Mouse (Mus musculus) left cerebral cortex, postnatal 14 days (tissue): ENCODE results near the gene Fzd7. TPM values are rescaled to one million over a fixed set of nuclear protein-coding genes. Genes with fewer than 3 reads are reported as not detected.

ENCODE experiments used
- DNase-seq, 2 experiments: peaks; one replicate each; pipeline ENCODE4 v3.0.0; 2021 to 2022; ENCODE audit warnings: low spot score in 2 of 2, mixed read lengths in 1 of 2
- intact Hi-C: fragments of 180-260 bp; cut with DNase I; formaldehyde crosslinking; loops from one replicate; pipeline ENCODE4 v1.15.1; 2025
- total RNA-seq, 2 experiments: library from RNA; stranded (reverse); gene quantifications; 2 replicates each; pipeline ENCODE4 v1.2.3; 2021

Fzd7 gene
- total RNA-seq, 2 experiments from 2014 or later, result 5.6 to 6.0 TPM

DNA sequence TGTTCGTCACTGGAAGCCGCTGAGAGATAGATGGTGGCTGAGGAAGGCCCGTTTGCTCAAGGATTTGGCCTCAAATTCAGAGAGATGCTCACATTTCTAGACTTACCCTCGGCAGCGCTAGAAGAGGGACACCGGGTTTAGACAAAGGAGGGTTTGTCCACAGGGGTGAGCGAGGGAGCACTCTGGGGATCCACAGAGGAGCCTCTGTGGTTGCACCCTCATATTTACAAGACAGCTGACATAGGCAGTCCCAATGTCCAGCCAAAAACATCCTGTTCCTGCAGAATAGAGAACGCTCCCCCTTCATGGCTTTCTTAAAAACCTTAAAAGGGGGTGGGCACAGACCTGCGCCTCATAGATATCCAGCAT is 16.6 kb upstream of the Fzd7 start:
- no peak for DNase-seq
- intact Hi-C loops, result no loop called here

DNA sequence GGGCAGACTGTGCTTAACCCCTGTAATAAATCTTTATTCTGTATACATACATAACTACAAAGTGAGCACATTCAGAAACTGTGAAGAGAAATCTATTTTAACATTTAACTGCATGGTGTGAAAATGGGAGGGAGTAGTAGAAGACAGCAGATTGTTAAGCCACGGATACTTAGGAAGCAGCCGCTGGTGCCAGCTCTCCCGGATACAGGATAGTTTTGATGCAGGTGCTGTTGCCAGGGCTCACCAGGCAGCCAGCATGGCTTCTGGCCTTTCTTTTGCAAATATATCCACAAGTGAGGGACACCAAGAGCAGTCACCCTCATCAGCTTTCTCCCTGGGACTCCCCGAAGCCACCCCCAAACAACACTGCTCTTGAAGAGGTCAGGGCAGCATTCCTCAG is 13.1 kb upstream of the Fzd7 start:
- intact Hi-C loops, result no loop called here

DNA sequence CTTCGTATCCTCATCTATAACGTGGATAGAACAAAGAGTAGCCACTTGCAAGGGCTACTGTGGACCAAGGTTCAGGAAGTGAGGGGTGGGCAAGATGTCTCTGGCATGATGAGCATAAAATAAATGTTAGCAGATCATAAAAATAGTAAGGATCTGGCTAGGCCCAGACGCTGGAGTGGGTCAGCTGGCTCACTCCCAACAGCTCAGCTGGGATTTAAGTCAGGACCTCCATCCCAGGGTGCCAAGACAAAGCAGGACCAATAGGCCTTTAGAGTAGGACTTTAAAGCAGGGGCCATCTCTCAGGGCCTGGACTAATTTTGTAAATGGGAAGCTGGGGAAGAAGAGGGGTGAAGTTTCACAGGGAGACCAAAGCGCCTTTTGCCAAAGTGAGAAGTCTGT is 11.5 kb upstream of the Fzd7 start:
- intact Hi-C loops, result no loop called here

More for the DNA sequence above, 13.1 kb upstream of the Fzd7 start:
- DNase-seq, result peak; percentile 26 to 66

DNA sequence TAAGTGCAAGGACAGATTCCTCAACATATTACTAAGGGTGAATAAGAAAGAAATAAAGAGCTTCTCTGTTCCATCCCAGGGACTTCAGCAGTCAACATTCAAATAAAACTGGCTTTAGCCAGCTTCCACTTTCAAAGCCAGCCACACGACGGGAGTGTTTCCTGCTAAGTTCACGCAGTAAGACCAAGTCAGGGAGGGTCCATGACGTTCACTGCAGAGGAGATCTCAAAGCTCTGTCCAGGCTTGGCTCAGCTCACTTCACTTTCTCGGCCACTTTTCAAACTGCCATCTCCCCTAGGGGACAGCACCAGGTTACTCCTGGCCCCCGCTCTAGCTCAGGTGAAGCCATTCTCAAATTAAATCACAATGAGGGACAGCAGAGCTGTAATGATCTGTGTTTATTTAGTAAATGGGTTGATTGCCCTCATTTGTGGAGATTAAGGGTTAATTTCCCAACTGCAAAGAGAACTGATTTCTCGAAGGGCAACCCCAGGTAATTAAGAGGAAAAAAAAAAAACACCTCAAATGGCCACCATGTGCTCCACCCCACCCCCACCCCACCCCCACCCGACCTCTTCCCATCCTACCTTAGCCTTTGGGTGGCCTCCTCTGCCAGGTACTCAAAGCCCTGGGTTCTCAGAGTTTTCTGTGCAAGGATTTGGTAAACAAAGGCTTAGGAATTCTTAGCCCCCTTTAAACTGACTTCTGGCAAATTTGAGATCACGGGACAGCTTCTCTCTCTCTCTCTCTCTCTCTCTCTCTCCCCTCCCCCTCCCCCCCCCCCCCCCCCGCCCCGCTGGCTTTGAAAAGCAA is 9.7 kb upstream of the Fzd7 start:
- intact Hi-C loops, result no loop called here
- DNase-seq, result no peak

More for the DNA sequence above, 11.5 kb upstream of the Fzd7 start:
- no peak for DNase-seq

DNA sequence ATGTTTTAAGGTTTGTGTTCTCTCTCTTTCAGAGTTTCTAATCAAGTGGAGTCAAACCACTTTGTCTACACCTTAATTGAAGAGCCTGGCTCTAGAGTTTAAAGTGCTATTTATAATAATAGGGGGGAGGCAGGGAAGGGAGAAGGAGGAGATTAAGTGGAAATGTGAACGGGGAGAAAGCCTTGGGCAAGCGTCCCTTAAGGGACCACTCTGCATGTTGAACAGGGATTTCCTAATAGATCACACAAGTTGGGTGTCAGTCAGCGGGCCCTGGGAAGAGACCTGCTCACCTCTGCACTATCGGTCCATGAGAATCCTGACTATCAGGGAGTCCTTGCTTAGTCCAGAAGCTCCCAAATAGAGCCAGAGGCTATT is 9.1 kb upstream of the Fzd7 start:
- DNase-seq, result no peak
- intact Hi-C loops, result no loop called here

DNA sequence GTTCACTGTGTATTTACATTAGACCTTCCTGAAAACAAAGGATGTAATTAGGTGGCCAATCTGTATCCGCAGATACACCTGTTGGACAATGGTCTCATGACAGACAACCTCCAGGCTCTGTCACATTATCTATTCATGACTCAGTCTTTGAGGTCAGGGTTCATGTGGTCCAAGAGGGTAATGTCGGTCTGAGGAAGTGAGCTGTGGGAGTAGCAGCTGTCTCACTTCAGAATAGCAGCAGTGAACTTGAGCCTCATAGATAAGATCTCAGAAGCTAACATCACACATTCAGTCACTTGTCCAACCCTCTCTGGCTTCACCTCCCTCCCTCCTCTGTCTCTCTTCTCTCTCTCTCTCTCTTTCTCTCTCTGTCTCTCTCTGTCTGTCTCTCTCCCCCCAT is 6.6 kb upstream of the Fzd7 start:
- intact Hi-C loops, result no loop called here
- no peak for DNase-seq

DNA sequence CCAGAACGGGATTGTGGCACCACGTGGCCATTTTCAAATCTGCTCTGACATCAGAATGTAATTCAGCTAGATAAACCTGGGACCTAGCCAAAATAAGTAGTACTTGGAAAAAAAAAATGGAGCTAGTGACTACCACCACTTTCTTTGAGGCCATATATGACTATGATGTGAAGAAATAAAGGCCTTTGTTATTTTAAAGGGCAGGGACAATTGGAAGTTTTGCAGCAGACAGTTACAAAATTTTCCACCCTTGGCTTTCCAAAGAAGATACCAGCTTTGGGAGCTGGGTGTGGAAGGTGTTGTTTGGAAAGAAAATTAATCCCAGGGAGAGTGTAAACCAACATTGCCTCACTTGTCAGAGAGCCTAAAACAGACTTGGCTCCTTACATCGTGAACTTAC is 3.3 kb upstream of the Fzd7 start:
- intact Hi-C loops, result no loop called here
- no peak for DNase-seq

DNA sequence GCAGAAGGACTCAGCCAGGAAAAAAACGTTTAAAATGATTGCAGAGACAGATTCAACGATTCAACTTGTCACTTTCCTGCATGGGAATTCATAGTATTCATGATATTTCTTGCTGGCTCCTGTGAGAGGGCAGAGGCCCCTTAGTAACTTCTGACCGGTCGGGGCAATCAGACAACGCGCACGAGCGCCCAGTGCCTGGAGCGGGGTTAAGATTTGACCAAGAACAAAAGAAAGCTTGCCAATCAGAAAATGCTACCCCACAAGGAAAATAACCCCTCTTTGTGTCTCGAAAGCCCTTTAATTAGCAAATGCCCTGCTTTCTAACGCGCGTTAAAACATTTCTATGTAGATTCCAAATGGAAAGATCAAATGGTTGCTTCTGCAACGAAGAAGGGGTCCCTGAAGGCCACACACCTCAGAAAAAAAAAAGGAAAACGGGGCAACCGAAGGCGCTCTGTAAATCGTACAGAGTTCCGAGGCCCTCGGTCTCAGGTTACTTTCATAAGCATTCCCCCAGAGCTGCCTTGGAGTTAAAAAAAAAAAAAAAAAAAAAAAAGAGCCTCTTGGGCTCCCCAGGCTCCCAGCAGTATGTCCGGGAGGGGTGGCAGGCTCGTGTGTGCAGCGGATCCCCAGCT is 1.3 kb upstream of the Fzd7 start:
- intact Hi-C loops, result loop anchor here (5.0 kb wide), 1 partner anchor 164 kb away; no protein-coding TSS in a partner anchor
- DNase-seq, result no peak

DNA sequence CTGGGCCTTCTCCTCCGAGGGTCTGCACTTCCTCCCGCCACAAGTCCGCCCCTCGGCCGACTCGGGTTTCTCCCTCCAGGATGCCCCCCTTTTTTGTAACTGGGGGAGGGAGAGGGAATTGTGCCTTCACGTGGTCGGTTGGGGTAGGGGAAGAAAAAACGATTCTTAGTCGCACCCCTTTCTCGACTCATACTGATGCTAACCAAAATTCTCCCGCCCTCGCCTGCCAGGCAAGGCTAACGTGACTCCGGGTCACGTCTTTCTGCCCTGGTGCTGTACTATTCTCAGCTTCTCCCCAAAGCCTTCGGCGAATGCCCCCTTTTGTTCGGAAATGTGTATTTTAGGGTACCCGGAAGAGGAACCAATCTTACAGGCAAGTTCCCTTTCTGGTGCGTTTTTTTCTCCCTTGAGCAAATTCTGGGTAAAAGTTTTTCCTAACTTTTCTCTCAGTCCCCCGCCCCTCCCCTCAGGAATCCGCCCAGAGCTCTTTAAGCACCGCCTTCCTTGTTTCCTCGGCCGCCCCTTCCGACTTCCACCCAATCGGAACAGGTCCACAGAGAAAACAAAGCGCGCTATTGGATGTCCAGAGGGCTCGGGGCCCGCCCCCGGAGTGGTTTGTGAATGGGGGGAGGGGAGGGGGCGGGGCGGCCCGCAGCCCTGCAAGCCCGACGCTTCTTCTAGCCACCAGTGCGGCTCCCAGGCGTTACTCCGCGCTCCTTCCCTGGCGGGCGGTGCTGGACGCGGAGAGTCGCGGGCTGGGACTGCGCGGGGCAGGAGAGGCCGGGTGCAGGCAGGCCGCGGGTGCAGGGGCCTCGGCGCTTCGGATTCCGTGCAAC is 550 bp upstream of the Fzd7 start:
- intact Hi-C loops, result loop anchor here (5.0 kb wide), 1 partner anchor 164 kb away; no protein-coding TSS in a partner anchor
- DNase-seq, result peak; percentile 88 to 92

DNA sequence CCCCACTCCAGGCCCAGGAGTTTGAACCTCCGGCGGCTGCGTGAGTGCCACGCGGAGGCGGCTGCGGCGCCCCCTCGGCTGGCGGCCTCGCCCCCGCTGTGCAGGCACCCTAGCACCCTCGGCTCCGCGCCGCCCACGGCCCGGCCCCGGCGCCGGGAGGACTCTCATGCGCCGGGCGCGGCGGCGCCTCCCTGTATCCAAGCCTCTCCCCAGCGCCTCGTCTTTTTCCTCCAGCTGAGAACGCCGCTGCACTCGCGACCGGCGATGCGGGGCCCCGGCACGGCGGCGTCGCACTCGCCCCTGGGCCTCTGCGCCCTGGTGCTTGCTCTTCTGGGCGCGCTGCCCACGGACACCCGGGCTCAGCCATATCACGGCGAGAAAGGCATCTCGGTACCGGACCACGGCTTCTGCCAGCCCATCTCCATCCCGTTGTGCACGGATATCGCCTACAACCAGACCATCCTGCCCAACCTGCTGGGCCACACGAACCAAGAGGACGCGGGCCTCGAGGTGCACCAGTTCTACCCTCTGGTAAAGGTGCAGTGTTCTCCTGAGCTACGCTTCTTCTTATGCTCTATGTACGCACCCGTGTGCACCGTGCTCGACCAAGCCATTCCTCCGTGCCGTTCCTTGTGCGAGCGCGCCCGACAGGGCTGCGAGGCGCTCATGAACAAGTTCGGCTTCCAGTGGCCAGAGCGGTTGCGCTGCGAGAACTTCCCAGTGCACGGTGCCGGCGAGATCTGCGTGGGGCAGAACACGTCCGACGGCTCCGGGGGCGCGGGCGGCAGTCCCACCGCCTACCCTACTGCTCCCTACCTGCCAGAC is 684 bp downstream of the Fzd7 start:
- no peak for DNase-seq
- intact Hi-C loops, result loop anchor here (5.0 kb wide), 1 partner anchor 166 kb away; no protein-coding TSS in a partner anchor

DNA sequence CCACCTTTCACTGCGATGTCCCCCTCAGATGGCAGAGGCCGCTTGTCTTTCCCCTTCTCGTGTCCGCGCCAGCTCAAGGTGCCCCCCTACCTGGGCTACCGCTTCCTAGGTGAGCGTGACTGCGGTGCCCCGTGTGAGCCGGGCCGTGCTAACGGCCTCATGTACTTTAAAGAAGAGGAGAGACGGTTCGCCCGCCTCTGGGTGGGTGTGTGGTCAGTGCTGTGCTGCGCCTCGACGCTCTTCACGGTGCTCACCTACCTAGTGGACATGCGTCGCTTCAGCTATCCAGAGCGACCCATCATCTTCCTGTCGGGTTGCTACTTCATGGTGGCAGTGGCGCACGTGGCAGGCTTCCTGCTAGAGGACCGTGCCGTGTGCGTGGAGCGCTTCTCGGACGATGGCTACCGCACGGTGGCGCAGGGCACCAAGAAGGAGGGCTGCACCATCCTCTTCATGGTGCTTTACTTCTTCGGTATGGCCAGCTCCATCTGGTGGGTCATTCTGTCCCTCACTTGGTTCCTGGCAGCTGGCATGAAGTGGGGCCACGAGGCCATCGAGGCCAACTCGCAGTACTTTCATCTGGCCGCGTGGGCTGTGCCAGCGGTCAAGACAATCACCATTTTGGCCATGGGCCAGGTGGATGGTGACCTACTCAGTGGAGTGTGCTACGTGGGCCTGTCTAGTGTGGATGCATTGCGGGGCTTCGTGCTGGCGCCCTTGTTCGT is 1.5 kb downstream of the Fzd7 start:
- peak; percentile 76 for DNase-seq
- intact Hi-C loops, result loop anchor here (2.0 to 5.0 kb wide), 2 partner anchors 101 to 166 kb away; no protein-coding TSS in a partner anchor

DNA sequence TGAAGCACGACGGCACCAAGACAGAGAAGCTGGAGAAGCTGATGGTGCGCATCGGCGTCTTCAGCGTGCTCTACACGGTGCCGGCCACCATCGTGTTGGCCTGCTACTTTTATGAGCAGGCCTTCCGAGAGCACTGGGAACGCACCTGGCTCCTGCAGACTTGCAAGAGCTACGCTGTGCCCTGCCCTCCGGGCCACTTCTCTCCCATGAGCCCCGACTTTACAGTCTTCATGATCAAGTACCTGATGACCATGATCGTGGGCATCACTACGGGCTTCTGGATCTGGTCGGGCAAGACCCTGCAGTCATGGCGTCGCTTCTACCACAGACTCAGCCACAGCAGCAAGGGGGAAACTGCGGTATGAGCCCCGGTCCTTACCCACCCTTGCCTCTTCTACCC is 2.1 kb downstream of the Fzd7 start:
- DNase-seq, result no peak
- intact Hi-C loops, result loop anchor here (2.0 to 5.0 kb wide), 2 partner anchors 100 to 167 kb away; no protein-coding TSS in a partner anchor

DNA sequence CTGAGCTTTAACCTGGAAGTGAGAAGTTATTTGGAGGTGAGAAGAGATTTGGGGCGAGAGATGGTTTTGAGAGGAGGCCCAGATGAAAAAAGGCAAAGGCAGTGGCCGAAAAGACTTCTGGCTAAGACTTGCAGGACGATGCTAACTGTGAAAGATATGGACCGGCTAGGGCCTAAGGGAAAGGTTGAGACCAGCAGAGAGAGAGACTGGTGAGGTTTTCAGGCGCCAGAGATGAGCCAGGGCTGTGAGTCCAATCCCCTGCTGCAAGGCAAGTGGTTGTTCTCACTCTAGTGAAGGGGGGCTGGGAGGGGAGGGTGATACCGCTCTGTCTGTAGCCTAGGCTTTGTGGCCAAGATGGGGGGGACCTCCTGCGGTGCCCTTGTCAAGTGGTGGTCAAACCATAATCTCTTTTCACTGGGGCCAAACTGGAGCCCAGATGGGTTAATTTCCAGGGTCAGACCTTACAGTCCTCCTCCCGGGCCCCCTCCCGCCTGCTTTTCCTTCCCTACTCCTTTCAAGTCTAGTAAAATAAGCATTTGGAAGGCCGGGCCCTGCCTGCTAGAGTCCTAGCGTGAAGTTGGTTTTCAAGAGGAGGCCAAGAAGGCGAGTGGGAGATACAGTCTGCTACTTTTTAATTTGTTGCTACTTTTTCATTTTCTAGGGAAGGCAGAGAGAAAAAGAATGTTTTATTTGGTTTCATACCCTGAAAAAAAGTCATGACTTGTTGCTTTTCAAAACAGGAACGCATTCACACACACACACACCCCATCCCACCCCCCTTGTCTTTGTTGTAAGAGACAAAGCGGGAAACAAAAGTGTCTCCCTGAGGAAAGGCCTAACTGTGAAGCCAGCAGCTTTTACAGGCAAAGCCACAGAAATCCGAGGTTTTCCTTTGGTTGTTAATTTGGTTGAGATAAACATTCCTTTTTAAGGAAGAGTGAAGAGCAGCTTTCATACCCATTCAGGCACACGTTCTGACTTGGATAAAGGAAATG is 2.9 kb downstream of the Fzd7 start:
- no peak for DNase-seq
- intact Hi-C loops, result loop anchor here (2.0 to 5.0 kb wide), 2 partner anchors 100 to 168 kb away; no protein-coding TSS in a partner anchor

DNA sequence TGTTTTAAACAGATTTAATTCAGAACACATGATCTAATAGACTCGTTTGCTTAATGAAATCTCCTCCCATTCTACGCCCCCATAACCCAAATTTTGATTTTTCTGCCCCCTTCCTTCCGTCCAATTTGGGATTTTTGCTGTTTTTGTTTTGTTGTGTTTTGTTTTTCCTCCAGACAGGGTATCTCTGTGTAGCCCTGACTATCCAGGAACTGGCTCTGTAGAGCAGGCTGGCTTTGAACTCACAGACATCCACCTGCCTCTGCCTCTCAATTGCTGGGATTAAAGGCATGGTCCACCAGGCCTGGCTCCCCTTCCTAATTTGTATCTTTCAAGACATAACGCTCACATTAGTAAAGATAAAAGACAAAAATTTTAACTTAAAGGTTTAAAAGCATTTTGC is 3.6 kb downstream of the Fzd7 start:
- DNase-seq, result no peak
- intact Hi-C loops, result loop anchor here (2.0 kb wide), 1 partner anchor 99 kb away; no protein-coding TSS in a partner anchor

DNA sequence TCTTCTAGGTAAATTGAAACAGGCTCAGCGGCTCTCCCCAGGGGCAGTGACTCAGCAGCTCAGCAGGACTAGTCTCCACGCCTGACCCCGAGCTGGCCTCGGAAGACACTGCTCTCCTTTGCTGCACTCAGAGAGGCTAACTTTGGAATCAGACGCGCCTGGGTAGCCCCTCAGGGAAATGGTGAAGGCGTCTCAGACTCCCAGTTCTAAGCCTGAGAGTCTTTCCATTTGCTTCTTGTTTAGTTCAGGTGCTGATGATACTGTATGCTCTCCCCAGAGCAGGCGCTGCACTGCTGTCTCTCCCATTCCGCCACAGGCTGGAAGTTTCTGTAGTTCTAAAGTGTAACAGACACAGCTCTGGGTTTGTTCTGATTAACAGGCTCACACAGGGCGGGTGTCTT is 5.4 kb downstream of the Fzd7 start:
- intact Hi-C loops, result no loop called here
- no peak for DNase-seq

DNA sequence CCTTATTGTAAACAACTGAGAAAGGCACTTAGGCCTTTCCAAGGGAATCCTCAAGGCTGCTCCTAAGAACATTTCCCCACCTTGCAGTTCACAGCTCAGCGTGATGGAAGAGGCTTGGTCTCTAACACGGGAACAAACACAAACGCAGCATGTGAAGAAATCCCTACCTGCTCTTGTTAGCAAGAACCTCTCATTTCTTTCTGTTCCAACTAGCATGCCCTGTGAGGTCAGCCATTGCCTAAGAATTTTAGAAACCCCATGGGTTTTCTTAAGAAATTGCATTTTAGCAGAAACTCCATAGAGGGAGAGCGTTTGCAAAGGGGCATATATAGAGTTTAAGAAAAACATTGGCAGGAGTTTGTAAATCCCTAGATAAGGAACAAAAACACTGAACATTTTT is 6.3 kb downstream of the Fzd7 start:
- intact Hi-C loops, result no loop called here
- no peak for DNase-seq

DNA sequence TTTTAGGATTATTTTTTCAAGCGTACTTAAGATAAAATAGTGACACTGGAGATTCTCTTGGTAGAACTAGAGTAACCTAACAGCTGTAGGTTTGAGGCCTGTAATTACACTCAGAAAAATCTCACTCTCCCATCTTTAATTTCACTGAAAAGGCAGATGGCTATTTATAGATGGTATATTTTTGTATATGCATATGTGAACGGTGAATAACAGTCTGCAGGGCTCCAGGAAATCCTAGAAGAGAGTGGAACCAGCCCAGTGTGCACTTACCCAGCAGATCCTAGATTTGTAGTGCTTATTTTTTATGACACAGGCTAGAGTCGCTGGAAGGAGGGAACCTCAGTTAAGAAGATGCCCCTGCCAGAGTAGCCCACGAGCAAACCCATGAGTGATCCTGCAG is 6.8 kb downstream of the Fzd7 start:
- intact Hi-C loops, result no loop called here
- peak in 1 of 2 experiments; percentile 43 for DNase-seq
